Mouse (Mus musculus): ENCODE results near the gene Ube2l6.

DNA sequence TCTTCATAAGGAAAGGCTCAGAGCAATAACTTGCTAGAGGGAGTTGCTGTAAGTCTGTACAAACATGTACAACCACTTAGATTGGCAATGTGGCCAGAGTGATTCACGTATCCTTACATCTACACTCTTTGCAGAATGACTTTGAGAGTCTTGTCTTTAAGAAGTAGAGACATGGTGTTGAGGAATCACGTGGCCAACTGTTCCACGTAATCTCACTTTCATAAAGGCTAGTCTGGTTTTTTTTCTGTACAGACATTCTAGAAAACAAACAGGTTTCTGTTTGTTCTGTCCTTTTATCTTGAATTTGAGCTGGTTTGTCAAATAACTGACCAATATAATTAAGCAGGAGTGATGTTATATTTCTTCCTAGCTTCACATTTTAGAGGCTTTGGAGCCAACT, 37.3 kb upstream of the Ube2l6 start:
- TF ChIP-seq SMC3 (IDR thresholded peaks at IDR 0.05; ENCODE audit: low read depth, low read length) (no peak), POLR2AphosphoS2 (IDR thresholded peaks at IDR 0.05; ENCODE audit: low read depth, low read length) (no peak), POLR2A (IDR thresholded peaks at IDR 0.05; ENCODE audit: low read depth, low read length) (no peak), ELF1 (IDR thresholded peaks at IDR 0.05; ENCODE audit: low read depth, low read length) (no peak), IRF4 (IDR thresholded peaks at IDR 0.05; ENCODE audit: low read depth, low read length) (no peak), CTCF (conservative IDR thresholded peaks at IDR 0.05 in 1 of 2, IDR thresholded peaks at IDR 0.05 in 1 of 2; ENCODE audit: low read depth in 2 of 2, low read length in 2 of 2) (no peak), USF1 (IDR thresholded peaks at IDR 0.05; ENCODE audit: low read depth, low read length) (peak; percentile 50), E2F4 (IDR thresholded peaks at IDR 0.05; ENCODE audit: insufficient replicate concordance, low read depth, low read length) (no peak), NELFE (IDR thresholded peaks at IDR 0.05; ENCODE audit: low read depth, low read length) (no peak), MYC (IDR thresholded peaks at IDR 0.05; ENCODE audit: low read depth, low read length) (no peak), GABPA (IDR thresholded peaks at IDR 0.05; ENCODE audit: insufficient replicate concordance, low read depth, low read length) (no peak), KAT2A (IDR thresholded peaks at IDR 0.05; ENCODE audit: insufficient replicate concordance, low read length) (no peak), RAD21 (IDR thresholded peaks at IDR 0.05; ENCODE audit: low read depth, low read length) (no peak)

All from CH12.LX (cell line).